ENCODE assay signal across 15 mouse cellular contexts in the genomic region with DNA sequence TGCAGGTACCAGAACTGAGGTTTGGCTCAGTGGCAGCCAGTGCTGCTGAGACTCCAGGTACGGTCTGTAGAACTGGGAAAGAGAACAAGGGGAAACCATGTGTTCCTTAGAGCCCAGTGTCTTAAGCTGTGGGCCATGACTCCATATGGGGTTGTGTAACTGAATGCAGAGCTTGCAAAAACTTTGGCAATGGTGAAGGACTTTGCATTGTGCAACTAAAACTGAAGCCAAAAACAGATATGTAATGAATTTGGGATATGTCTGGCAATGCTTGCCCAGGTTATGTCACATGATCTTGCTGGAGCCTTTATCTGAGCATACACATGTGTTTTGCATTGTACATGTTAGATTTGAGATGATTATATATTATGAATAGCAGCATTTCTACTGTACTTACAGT. TPM values are rescaled to one million over a fixed set of nuclear protein-coding genes. Genes with fewer than 3 reads are reported as not detected.
A peak's percentile ranks its signal among the peaks of the same experiment; 100 is the strongest.
DNase-seq lines count a peak whose midpoint lies in the region; ATAC-seq and TF ChIP-seq lines count a peak whose summit lies in the region.
"Had no signal": no experiment of that assay in that cellular context is flagged by ENCODE, and none has a peak within 500 bp of the region (broad histone marks: within the 10 kb centered on the region; RNA-seq: fewer than 3 reads in every experiment).

No protein-coding gene starts in this region.

- H3K4me2 ChIP-seq in limb, embryonic 11.5 days (ENCODE audit: low read depth, severe bottlenecking) = no peak overlapping the region
- H3K4me2 ChIP-seq: limb, embryonic 15.5 days; neural tube, embryonic 12.5 days had no signal

- 93% methylated on average over 1 of the region's 1 CpGs for WGBS in limb, embryonic 11.5 days

- H3K9ac ChIP-seq in limb, embryonic 11.5 days (ENCODE audit: low read length) = no peak overlapping the region
- H3K9ac ChIP-seq: limb, embryonic 15.5 days; neural tube, embryonic 12.5 days had no signal

- H3K4me3 ChIP-seq in layer of hippocampus, adult 2 months = no peak overlapping the region
- H3K4me3 ChIP-seq in limb, embryonic 11.5 days (ENCODE audit: low read depth, low read length) = no peak overlapping the region
- H3K4me3 ChIP-seq: limb, embryonic 15.5 days; neural tube, embryonic 12.5 days had no signal

- intact Hi-C loops in left cerebral cortex, postnatal 4 days (cut with DNase I) = no loop called here

- peak overlapping the region; percentile 81 for H3K27ac ChIP-seq in layer of hippocampus, adult 2 months
- H3K27ac ChIP-seq in limb, embryonic 11.5 days (replicated peaks; ENCODE audit: low read depth, low read length) = no peak overlapping the region
- H3K27ac ChIP-seq: limb, embryonic 15.5 days; neural tube, embryonic 12.5 days had no signal

- no peaks in the 10 kb centered on the region for H3K36me3 ChIP-seq in limb, embryonic 11.5 days (ENCODE audit: control insufficient read depth, insufficient read depth, low read length)
- H3K36me3 ChIP-seq: limb, embryonic 15.5 days; neural tube, embryonic 12.5 days had no signal

- no peaks in the 10 kb centered on the region for H3K9me3 ChIP-seq in limb, embryonic 11.5 days (ENCODE audit: control insufficient read depth, low read length)
- H3K9me3 ChIP-seq: limb, embryonic 15.5 days; neural tube, embryonic 12.5 days had no signal

- no peaks in the 10 kb centered on the region for H3K27me3 ChIP-seq in limb, embryonic 11.5 days (ENCODE audit: control insufficient read depth, insufficient read depth, low read length)
- H3K27me3 ChIP-seq: limb, embryonic 15.5 days; neural tube, embryonic 12.5 days had no signal

- TF ChIP-seq CTCF in layer of hippocampus, adult 2 months (conservative IDR thresholded peaks at IDR 0.05) = no peak

- H3K4me1 ChIP-seq in limb, embryonic 11.5 days (ENCODE audit: control insufficient read depth, insufficient read depth, low read length) = no peaks in the 10 kb centered on the region
- H3K4me1 ChIP-seq: limb, embryonic 15.5 days had no signal

- DNase-seq in layer of hippocampus, adult 2 months (ENCODE audit: low spot score in 2 of 2) = no peak
- no peak for DNase-seq in layer of hippocampus, postnatal 36 days
- peak; percentile 74 for DNase-seq in 416B (ENCODE audit: low read depth)
- DNase-seq in adrenal gland, postnatal 14 days = peak; percentile 45
- DNase-seq in limb, embryonic 11.5 days (ENCODE audit: low spot score) = peak; percentile 4
- DNase-seq in retina, embryonic 14.5 days (ENCODE audit: low spot score) = no peak
- no peak for DNase-seq in left cerebral cortex, postnatal 4 days
- DNase-seq: cerebellum, adult 18-20 months; heart, postnatal 36 days; kidney, adult 8-10 months; kidney, postnatal 36 days; lung, adult 18-20 months had no signal

- no peak for ATAC-seq in limb, embryonic 11.5 days (ENCODE audit: insufficient number of reproducible peaks, low FRiP score, low TSS enrichment, low read depth)
- ATAC-seq: CD4-positive, CD25-positive, alpha-beta regulatory T cell, adult 4 months had no signal

RNA-seq across cellular contexts. Expression of a gene that starts 53.0 kb away (rescaled TPM):
- 10 to 100 TPM; 13.3 TPM for total RNA-seq in layer of hippocampus, adult 2 months (2021)
- total RNA-seq in layer of hippocampus, postnatal 36 days (2021) = 10 to 100 TPM; 12.5 to 12.7 TPM
- 25.3 and 26.3 TPM in 2 replicates for total RNA-seq in adrenal gland, postnatal 14 days (2021)
- 52.1 and 54.6 TPM in 2 replicates for polyA plus RNA-seq in limb, embryonic 11.5 days (2014; fragmentation: Nextera tagmentation; extraction: Ambion mirVana)
- 10 to 100 TPM; 27.9 to 28.3 TPM for total RNA-seq in left cerebral cortex, postnatal 4 days (2021)

Comparison
In these comparisons a context has a peak if more than half of its experiments do, and no peak if none do; other contexts are left out.
1. DNase-seq: peak in 416B (single experiment), adrenal gland, postnatal 14 days (single experiment) and limb, embryonic 11.5 days (single experiment); none in layer of hippocampus, adult 2 months (0 of 2), layer of hippocampus, postnatal 36 days (0 of 2), retina, embryonic 14.5 days (single experiment) and left cerebral cortex, postnatal 4 days (single experiment).